Mouse (Mus musculus): ENCODE measurements around the gene Cdc42ep2.

The Cdc42ep2 gene

GRCm38 (mm10) chr19:5924713-5925093 lies at the start of gene Cdc42ep2:
TSS of gene Cdc42ep2 (minus strand) at chr19:5924816.
- DNase-seq, result peak; percentile 89

DNA sequence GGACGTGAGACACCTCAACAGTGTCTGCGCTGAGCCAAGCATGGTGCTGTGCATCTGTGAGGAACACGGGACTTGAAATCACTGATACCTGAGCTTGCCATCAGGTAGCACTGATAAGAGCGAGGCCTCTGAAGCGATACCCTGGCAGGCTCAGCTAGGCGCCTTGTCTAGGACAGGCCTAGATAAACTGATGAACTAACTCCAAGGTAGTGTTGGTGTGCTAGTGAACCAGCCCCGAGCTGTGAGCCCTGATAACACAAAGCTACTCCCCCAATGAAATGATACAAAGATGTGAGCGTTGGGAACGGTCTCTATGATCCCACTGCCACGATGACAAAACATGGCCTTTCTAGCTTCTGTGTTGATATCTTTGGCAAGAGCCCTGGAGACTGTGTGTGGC lies 43.0 kb upstream of the Cdc42ep2 start:
- no peak for DNase-seq

DNA sequence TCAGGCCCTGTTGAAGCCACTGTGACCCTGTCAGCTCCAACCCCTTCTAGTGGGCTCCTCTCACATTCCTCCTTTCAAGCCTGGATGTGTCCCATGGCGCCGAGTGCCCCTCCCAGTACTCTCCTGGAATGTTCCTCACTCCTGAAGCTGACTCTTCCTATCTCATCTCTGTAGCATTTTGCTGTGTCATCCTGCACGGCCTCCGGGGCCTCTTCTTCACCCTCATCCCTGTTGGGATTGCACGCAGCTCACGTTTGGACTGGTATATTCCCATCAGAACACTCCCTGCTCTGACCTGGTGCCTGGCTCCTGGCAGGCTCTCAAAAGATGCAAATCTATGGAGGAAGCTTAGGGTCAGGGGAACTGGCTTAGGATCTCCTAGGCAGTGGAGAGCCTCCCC lies 42.2 kb upstream of the Cdc42ep2 start:
- DNase-seq, result no peak

DNA sequence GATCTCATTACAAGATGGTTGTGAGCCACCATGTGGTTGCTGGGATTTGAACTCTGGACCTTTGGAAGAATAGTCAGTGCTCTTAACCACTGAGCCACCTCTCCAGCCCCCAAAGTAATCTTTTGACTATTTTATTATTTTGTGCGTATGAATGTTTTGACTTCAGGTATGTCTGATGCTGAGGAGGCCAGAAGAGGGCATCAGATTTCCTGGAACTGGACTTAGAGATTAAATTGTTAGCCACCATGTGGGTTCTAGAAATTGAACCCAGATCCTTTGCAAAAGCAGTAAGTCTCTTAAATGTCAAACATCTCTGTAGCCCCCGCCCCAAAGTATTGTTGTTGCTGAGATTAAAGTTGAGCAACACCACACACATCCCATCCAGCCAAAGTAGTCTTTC lies 41.3 kb upstream of the Cdc42ep2 start:
- no peak for DNase-seq

GRCm38 (mm10) chr19:5965280-5965679 lies 40.7 kb upstream of the Cdc42ep2 start:
- peak; percentile 47 for DNase-seq

- no peak for DNase-seq
These were observed 40.2 kb upstream of the Cdc42ep2 start for GRCm38 (mm10) chr19:5964804-5965203.

- DNase-seq, result peak; percentile 90
These were observed 39.4 kb upstream of the Cdc42ep2 start, which contains the start of gene Pola2 for GRCm38 (mm10) chr19:5963883-5964562. TSS of gene Pola2 (minus strand) at chr19:5964202.

GRCm38 (mm10) chr19:5962651-5963050 lies 38.0 kb upstream of the Cdc42ep2 start:
- DNase-seq, result no peak

GRCm38 (mm10) chr19:5957371-5957770 lies 32.8 kb upstream of the Cdc42ep2 start:
- no peak for DNase-seq

- DNase-seq, result peak; percentile 67
These were observed 32.1 kb upstream of the Cdc42ep2 start for GRCm38 (mm10) chr19:5956685-5957084.

GRCm38 (mm10) chr19:5955704-5956670 lies 31.4 kb upstream of the Cdc42ep2 start:
- DNase-seq, result no peak

GRCm38 (mm10) chr19:5954936-5955335 lies 30.3 kb upstream of the Cdc42ep2 start:
- DNase-seq, result no peak

- DNase-seq, result no peak
These were observed 29.6 kb upstream of the Cdc42ep2 start for GRCm38 (mm10) chr19:5954031-5954710.

- DNase-seq, result no peak
These were observed 28.7 kb upstream of the Cdc42ep2 start for GRCm38 (mm10) chr19:5953201-5953770.

- DNase-seq, result no peak
These were observed 27.6 kb upstream of the Cdc42ep2 start for GRCm38 (mm10) chr19:5952071-5952691.

GRCm38 (mm10) chr19:5951631-5952030 lies 27.0 kb upstream of the Cdc42ep2 start:
- no peak for DNase-seq

- no peak for DNase-seq
These were observed 25.6 kb upstream of the Cdc42ep2 start for GRCm38 (mm10) chr19:5950218-5950617.

- no peak for DNase-seq
These were observed 21.3 kb upstream of the Cdc42ep2 start for GRCm38 (mm10) chr19:5945891-5946290.

DNA sequence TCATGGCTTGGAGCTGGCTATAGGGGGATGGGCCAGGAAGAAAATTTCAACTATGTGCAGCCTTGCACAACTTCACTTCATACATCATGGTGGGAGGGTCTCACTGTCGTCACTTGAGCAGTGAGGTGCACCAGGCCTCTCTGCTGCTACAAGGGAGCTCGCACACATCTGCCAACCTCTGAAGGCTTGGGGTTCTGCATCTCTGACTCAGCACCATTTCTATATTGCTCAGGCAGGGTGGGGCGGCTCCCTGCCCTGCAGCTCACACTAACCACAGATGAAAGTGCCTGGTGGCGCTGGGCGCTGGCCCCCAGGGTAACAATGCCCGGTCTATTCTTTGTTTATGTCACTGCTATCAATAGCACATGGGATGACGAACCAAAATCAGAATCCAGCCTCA lies 20.4 kb upstream of the Cdc42ep2 start:
- DNase-seq, result no peak

GRCm38 (mm10) chr19:5944145-5944544 lies 19.5 kb upstream of the Cdc42ep2 start:
- no peak for DNase-seq

DNA sequence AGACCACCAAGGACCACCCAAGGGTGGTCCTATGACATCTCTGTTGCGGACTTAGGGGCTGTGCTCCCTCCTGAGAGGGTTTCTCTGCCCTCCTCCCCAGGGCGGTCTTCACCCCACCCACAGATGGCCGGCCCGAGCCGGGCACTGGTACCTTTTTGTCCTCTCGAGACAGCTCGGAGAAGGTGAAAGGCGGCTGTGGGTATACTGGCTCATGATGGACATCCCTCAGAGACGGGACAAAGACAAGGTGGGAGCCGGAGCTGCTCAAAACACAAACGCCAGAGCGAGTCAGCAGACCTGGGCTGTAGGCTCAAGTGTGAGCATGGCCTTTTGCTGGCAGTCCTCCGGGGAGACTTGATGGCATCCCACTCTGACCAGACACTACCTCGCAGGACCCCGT lies 18.8 kb upstream of the Cdc42ep2 start:
- DNase-seq, result no peak

GRCm38 (mm10) chr19:5942581-5942980 lies 18.0 kb upstream of the Cdc42ep2 start:
- DNase-seq, result no peak

GRCm38 (mm10) chr19:5940656-5941055 lies 16.0 kb upstream of the Cdc42ep2 start:
- DNase-seq, result no peak
